Mouse (Mus musculus) WW6 (cell line): ENCODE data around the gene Rnf185.

Experiments used
- DNase-seq: peaks from one replicate; pipeline ENCODE4 v3.0.0-alpha.2; 2013; ENCODE audit warnings: low read depth, low spot score

The Rnf185 gene

DNA sequence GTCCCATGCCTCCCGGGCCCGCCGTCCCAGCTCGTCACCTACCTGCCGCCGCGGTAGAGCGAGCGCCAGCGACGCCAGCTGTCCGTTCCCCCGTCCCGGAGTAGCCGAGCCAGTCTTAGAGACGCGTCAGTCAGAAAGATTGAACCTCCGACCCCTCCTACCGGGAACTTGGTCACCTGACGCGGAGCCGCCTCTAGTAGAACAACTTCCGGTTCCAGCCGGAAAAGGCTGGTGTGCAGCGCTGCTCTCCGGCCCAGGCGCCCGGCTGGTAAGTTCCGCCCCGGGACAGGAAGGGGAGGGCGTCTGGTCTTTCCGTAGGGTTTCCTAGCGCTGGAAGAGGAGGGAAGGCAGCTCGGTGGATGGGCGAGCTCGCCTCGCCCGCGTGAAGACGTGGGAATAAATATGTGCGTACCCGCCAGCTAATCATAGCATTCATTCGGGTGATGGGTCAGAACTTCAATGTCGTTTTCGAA is at the start of gene Rnf185:
TSS of gene Rnf185 (minus strand) at position 197 of the 473 bp plus-strand sequence.
- peak; percentile 98 for DNase-seq

GRCm38 (mm10) chr11:3497296-3497695 is 45.1 kb upstream of the Rnf185 start:
- DNase-seq = no peak

- DNase-seq = no peak
These were observed 44.6 kb upstream of the Rnf185 start for GRCm38 (mm10) chr11:3496756-3497155.

DNA sequence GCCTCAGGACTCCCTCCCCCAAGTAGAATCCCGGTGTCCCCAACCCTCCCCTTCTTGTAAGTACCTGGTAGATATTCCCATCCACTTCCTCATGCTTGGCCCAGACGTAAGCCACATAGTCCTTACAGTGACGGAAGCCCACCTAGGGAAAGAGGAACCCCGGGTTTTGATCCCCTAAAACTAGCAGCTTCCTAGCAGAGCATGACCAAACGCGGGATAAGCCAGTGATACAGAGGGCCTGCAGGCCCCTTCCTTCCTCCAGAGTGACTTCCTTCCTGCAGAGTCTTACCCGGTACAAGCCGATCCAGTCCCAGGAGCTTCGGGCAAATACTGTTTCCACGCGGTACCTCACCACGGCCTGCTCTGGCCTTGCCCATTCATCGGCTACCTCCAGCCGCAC is 43.3 kb upstream of the Rnf185 start:
- no peak for DNase-seq

DNA sequence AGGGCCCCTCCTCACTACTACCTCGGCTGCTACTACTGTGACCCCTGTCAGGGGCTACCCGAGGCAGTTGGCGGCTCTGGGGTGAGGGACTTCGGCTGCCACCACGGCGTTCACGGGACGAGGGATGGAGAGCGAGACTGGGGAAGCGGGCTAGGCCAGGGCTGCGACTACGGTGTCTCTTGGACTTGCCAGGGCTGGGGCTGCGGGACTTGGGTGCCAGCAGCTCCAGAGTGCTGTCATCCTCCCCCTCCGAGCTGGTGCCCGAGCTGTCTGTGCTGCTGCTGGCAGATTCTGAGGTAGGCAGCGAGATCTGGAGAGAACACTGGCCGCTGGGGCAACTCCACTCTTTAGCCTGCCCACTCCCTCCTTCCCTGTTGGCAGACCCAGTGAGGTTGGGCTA is 42.7 kb upstream of the Rnf185 start:
- DNase-seq = no peak

GRCm38 (mm10) chr11:3492748-3493147 is 40.6 kb upstream of the Rnf185 start:
- DNase-seq = no peak

DNA sequence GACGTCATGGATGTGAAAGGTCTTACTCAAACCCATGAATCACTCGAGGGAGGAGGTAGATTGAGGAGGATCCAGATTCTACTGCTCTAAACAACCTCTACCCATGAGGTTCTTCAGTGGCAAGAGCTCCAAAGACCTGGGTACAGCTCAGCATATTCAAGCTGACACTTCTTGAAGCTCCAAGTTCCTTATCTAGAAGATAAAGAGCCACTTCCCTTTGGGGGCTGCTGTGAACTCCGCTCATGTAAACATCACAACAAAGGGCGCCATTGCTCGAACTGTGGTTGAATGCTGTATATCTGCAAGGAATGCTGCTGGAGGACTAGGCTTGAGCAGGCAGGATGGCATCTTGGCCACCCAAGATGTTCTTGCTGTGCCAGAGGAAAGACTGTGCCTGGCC is 36.9 kb upstream of the Rnf185 start:
- no peak for DNase-seq

DNA sequence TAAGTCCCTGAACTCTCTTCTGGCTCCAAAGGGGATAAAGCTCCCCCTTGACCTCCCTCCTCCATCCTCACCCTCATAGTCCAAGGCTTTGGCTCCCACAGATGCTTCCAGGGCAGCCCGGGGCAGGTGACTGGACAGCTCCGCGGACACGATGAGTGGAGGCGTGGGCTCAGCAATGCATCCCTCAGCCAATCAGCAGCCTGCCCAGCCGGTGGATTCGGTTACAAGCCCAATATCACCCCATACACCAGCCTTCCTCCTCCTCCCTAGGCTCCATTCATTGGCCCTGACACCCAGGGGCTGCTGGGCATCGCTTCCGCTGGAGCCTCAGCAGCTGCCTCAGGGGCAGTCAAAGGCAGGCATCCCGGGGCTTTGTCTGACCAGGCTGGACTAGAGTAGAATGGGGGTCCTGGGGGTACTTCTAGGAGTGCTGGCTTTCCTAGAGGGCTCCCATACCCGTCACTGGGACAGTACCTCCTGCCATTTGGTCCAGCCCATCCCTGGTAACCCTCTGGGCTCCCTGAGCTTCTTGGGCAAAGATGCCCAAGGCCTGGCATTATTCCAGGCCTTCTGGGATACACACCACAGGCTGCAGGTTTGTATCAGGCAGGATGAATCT is 35.9 kb upstream of the Rnf185 start, which contains the start of gene Pla2g3:
TSS of gene Pla2g3 (plus strand) at position 333 of the 619 bp plus-strand sequence.
- no peak for DNase-seq

DNA sequence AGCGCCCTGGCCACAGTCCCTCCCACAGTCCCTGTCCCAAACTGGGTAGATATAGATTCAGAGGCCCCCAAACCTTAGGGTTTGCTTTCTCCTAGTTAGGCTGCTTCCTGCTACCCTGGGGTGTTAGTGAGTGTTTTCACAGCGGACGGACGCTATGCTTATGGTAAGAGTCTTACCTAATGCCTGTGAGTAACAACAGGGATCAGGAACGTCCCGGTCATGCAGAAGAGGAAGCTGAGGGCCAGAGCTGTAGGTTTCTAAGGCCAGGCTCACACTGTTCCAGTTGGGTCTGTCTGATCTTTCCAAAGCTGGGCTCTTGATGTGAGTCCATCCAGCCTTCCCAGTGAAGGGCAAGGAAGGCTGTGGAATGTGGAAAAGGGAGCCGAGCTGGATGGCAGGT is 34.2 kb upstream of the Rnf185 start:
- no peak for DNase-seq

DNA sequence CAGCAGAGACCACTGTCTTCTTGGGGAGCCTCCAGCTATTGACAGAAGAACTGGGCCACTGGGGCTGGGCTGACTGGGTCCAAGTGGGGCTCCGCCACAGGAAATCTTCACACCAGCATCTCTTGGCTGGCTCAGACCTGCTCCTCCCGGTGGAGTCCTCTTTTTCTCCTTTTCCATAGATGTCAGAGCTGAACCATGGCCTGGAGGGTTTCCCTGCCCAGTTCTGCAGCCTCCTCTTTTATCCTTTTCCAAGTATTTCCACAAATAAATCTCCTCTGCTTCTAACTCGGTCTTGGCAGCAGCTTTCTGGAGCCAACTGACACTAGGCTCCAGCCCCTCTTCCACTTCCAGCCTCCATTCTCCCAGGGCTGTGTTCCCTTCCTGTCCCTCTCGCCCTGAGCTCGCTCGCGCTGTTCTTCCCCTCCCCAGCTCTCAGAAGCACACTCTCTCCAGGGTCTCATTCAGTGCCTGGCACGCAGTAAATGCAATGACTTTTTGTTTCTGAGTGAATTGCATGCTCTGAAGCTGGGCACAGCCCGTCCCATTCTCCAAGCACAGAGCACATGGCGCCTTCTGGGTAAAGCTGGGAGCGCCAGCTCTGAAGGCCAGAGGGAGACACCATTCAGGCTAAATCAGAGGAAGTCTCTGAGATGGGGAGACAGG is 31.9 kb upstream of the Rnf185 start:
- DNase-seq = no peak

DNA sequence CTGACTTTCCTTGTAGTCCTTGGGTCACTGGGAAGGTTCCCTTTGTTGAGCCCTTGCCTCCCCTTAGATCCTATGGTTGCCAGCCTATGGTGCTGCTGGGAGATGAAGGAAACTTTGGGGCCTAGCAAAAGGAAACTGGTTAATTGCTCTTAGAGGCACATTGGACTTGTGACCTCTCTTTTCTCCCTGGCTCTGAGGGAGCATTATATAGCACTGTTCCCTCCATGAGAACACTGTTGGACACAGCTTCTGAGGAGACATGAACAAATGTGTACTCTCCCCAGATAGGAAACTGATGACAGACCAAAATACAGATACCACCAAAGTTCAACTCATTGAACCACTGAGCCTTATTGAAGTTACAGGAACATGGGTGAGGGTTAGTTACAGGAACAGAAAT is 23.3 kb upstream of the Rnf185 start:
- no peak for DNase-seq

DNA sequence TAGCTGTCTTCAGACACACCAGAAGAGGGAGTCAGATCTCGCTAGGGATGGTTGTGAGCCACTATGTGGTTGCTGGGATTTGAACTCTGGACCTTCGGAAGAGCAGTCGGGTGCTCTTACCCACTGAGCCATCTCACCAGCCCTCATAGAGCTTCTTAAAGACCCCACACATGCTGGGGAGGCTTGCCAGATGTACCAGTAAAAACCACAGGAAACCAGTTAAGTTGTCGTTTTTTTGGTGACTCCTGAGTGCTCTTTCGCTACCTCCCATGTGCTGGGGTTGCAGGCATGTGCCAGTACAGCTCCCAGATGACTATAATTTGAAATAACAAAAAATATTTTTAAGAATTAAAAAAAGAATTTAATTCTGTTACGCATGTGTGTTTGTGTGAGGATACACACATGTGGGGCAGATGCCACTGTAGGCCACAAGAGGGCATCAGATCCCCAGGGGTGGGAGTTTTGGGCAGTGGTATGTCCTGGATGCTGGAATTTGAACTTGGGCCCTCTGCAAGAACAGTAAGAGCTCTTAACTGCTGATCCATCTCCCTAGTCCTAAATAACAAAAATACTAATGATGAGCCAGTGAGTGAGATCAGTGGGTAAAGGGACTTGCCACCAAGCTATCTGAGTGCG is 22.4 kb upstream of the Rnf185 start:
- DNase-seq = no peak

DNA sequence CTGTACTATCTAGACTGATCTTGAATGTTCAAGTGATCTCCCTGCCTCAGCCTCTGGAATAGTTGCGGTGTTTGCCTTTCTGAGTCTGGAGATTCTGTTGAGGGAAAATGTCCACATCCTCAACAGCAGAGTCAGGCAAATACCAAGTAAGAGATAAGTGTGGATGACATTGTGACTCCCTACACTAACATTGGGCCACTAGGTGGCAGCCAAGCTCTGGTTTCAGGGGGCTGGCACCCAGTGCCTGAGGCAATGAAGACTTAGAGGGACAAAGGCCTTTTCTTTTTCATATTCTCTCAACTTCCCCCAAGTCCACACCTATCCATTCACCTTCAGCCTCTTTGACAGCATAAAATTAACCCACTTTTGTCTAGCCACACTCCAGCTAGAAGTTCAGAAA is 20.3 kb upstream of the Rnf185 start:
- DNase-seq = peak; percentile 81

DNA sequence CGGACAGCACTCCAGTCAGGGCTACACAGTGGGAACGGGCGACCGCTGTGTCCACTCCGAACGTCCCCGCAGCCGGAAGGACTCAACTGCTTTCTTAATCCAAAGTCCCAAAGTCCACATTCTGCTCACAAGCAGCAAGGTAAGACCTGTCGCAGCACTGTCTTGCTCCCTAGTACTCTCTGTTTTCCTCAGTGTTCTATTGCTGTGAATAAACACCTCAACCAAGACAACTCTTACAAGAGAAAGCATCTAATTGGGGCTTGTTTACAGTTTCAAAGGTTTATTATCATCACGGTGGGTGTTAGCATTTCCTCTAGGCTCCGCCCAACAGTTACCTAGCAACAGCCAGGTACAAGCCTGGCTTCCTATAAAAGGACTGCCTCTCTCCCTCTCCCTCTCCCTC is 19.3 kb upstream of the Rnf185 start:
- DNase-seq = no peak

DNA sequence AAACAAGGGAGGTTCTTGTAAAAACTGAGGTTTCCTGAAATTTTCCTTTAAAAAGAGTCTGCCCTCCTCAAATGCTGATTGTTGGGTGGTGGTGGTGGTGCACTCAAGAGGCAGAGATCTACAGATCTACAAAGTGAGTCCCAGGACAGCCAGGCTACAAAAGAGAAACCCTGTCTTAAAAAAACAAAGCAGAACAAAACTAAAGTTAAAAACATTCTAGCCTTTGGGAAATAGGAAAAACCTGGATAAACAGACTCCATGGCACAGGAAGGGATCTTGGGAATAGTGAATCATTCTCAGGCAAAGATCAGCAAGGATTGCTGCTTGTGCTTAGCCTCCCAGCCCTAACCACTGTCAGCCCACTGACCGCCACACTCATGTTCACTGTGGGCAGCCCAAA is 10.7 kb upstream of the Rnf185 start:
- DNase-seq = no peak

- DNase-seq = no peak
These were observed 6.9 kb upstream of the Rnf185 start for GRCm38 (mm10) chr11:3459105-3459468.

DNA sequence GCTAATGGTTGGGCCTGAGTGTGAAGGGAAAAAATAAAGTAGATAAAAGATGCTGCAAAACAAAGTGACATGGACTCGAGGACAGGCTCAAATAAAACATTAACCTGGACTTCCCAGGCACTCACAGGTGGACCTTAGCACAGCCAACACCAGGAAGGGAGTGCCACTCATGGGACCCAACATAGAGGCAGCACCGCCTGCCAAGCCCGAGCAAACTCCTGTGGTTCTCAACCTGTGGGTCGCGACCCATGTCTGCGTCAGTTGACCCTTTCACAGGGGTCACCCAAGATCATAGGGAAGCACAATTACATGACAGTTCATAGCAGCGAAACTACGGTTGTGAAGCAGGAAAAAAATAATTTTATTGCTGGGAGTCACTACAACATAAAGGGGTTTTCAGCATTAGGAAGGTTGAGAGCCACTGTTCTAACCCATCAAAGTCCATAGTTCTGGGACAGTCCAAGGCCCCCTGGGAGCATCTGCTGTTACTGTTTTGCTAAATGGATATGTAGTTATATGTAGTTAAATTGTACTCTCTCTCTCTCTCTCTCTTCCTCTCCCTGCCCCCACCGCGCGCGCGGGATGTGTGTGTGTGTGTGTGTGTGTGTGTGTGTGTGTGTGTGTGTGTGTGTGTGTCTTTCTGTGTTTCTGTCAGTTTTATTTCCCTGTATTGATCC is 6.4 kb upstream of the Rnf185 start:
- no peak for DNase-seq

DNA sequence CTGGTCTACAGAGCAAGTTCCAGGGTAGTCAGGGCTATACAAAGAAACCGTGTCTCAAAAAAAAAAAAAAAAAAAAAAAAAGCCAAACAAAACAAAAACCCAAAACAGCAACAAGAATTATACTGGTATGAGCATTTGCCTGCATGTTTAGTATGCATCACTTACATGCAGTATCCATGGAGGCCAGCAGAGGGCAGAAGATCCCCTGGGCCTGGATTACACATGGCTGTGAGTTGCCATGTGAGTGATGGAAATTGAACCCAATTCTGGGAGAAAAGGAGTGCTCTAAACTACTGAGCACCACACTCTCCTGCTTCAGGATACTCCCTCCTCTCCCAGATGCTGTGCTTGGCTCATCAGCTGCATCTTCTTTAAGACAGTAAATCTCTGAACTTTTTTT is 4.2 kb upstream of the Rnf185 start:
- no peak for DNase-seq

DNA sequence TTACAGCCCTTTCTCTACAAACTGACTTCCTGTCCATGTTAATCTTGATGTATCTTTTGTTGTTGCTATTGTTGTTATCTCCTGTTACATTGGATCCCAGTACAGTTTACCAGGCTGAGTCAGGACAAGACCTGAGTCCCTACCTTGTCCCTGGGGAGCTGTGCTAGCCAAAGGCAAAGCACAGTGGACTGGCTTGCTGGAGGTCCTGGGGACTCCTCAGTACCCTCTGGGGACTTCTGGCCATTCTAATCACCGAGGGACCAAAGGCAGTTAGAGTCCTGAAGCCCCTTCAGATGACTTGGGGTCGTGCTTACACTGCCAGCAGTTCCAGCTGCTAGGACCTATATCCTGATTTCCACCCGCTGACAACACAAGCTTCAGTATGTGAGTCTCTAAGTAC is 2.3 kb upstream of the Rnf185 start:
- no peak for DNase-seq

DNA sequence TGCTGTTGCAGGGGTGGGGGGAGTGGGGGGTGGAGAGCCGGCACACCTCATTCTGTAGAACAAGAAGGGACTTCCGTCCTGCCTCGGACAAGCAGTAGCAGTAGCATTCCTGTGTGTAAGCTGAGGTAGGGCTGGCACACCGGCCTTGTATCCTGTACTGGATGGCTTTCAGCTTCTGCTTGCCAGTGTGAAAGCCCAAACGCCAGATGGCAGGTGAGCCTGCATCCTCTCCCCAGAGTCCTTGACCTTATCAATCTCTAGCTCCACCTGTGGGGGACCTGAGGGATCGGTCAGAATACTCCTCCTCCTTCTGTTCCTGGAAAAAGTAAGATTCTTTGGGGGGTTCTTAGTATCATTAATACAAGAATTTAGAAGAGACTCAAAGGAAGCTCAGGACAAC is 1.3 kb upstream of the Rnf185 start:
- peak; percentile 52 for DNase-seq

- no peak for DNase-seq
These were observed 606 bp upstream of the Rnf185 start for GRCm38 (mm10) chr11:3452769-3453168.

GRCm38 (mm10) chr11:3451701-3452163 is 431 bp downstream of the Rnf185 start:
- DNase-seq = no peak
